Mouse (Mus musculus) gastrocnemius, postnatal 10 days (tissue): ENCODE measurements at regions not wholly inside any gene's neighbourhood (a gene's known extent, or its start where the extent isn't known, plus 50 kb on each side); places are given as distances from the start of the nearest gene placed in this dataset.

Source experiments
- DNase-seq: peaks from one replicate; pipeline ENCODE4 v3.0.0; 2021; ENCODE audit warnings: mixed read lengths

- DNase-seq: no peak
Observed at GRCm38 (mm10) chr16:47081896-47082295, 583.6 kb upstream of the Nectin3 start.

GRCm38 (mm10) chr16:47080330-47080729 lies 582.0 kb upstream of the Nectin3 start:
- DNase-seq: no peak

- DNase-seq: no peak
Observed at GRCm38 (mm10) chr16:47059293-47059963, 561.1 kb upstream of the Nectin3 start.

- no peak for DNase-seq
Observed at GRCm38 (mm10) chr16:47058811-47059210, 560.5 kb upstream of the Nectin3 start.

- no peak for DNase-seq
Observed at GRCm38 (mm10) chr16:47025971-47026370, 527.6 kb upstream of the Nectin3 start.

- no peak for DNase-seq
Observed at GRCm38 (mm10) chr16:47017486-47017885, 519.2 kb upstream of the Nectin3 start.

GRCm38 (mm10) chr16:46982910-46983600 lies 484.7 kb upstream of the Nectin3 start:
- no peak for DNase-seq

- no peak for DNase-seq
Observed at GRCm38 (mm10) chr16:46982272-46982909, 484.1 kb upstream of the Nectin3 start.

- DNase-seq: no peak
Observed at GRCm38 (mm10) chr16:46965741-46966140, 467.4 kb upstream of the Nectin3 start.

- no peak for DNase-seq
Observed at GRCm38 (mm10) chr16:46956990-46957389, 458.7 kb upstream of the Nectin3 start.

GRCm38 (mm10) chr16:46926060-46926459 lies 427.7 kb upstream of the Nectin3 start:
- DNase-seq: peak; percentile 10

GRCm38 (mm10) chr16:46894576-46895203 lies 396.4 kb upstream of the Nectin3 start:
- DNase-seq: no peak

- DNase-seq: no peak
Observed at GRCm38 (mm10) chr16:46878739-46879138, 380.4 kb upstream of the Nectin3 start.

- DNase-seq: no peak
Observed at GRCm38 (mm10) chr16:46863959-46864358, 365.6 kb upstream of the Nectin3 start.

- DNase-seq: no peak
Observed at GRCm38 (mm10) chr16:46849534-46849933, 351.2 kb upstream of the Nectin3 start.

- no peak for DNase-seq
Observed at GRCm38 (mm10) chr16:46848755-46849154, 350.4 kb upstream of the Nectin3 start.

- no peak for DNase-seq
Observed at GRCm38 (mm10) chr16:46847707-46848356, 349.5 kb upstream of the Nectin3 start.

GRCm38 (mm10) chr16:46841179-46841578 lies 342.9 kb upstream of the Nectin3 start:
- no peak for DNase-seq

GRCm38 (mm10) chr16:46840764-46841163 lies 342.4 kb upstream of the Nectin3 start:
- DNase-seq: no peak

- DNase-seq: no peak
Observed at GRCm38 (mm10) chr16:46825147-46825546, 326.8 kb upstream of the Nectin3 start.

GRCm38 (mm10) chr16:46822753-46823152 lies 324.4 kb upstream of the Nectin3 start:
- no peak for DNase-seq

GRCm38 (mm10) chr16:46818215-46818614 lies 319.9 kb upstream of the Nectin3 start:
- no peak for DNase-seq
